Mouse (Mus musculus): Measurements from ENCODE around the gene Akap13.

Gene Akap13

GRCm38 (mm10) chr7:75559915-75560314, 104.6 kb downstream of the Akap13 start:
- DNase-seq (ENCODE audit: low spot score), result no peak

- DNase-seq (ENCODE audit: low spot score), result no peak
These were observed 105.2 kb downstream of the Akap13 start for GRCm38 (mm10) chr7:75560566-75560965.

GRCm38 (mm10) chr7:75561134-75561533, 105.8 kb downstream of the Akap13 start:
- no peak for DNase-seq (ENCODE audit: low spot score)

- no peak for DNase-seq (ENCODE audit: low spot score)
These were observed 112.9 kb downstream of the Akap13 start for GRCm38 (mm10) chr7:75568276-75568675.

GRCm38 (mm10) chr7:75568883-75569282, 113.5 kb downstream of the Akap13 start:
- DNase-seq (ENCODE audit: low spot score), result no peak

- DNase-seq (ENCODE audit: low spot score), result no peak
These were observed 114.9 kb downstream of the Akap13 start for GRCm38 (mm10) chr7:75570218-75570617.

GRCm38 (mm10) chr7:75571078-75571477, 115.7 kb downstream of the Akap13 start:
- DNase-seq (ENCODE audit: low spot score), result no peak

GRCm38 (mm10) chr7:75572127-75572526, 116.8 kb downstream of the Akap13 start:
- DNase-seq (ENCODE audit: low spot score), result no peak

- no peak for DNase-seq (ENCODE audit: low spot score)
These were observed 119.9 kb downstream of the Akap13 start for GRCm38 (mm10) chr7:75575120-75575649.

- DNase-seq (ENCODE audit: low spot score), result no peak
These were observed 120.7 kb downstream of the Akap13 start for GRCm38 (mm10) chr7:75575800-75576585.

GRCm38 (mm10) chr7:75576851-75577250, 121.5 kb downstream of the Akap13 start:
- DNase-seq (ENCODE audit: low spot score), result no peak

- no peak for DNase-seq (ENCODE audit: low spot score)
These were observed 122.0 kb downstream of the Akap13 start for GRCm38 (mm10) chr7:75577353-75577752.

GRCm38 (mm10) chr7:75578647-75579046, 123.3 kb downstream of the Akap13 start:
- DNase-seq (ENCODE audit: low spot score), result no peak

- no peak for DNase-seq (ENCODE audit: low spot score)
These were observed 126.8 kb downstream of the Akap13 start for GRCm38 (mm10) chr7:75582091-75582490.

- DNase-seq (ENCODE audit: low spot score), result no peak
These were observed 128.8 kb downstream of the Akap13 start for GRCm38 (mm10) chr7:75584100-75584499.

GRCm38 (mm10) chr7:75585409-75585808, 130.1 kb downstream of the Akap13 start:
- no peak for DNase-seq (ENCODE audit: low spot score)

GRCm38 (mm10) chr7:75586113-75586512, 130.8 kb downstream of the Akap13 start:
- DNase-seq (ENCODE audit: low spot score), result no peak

GRCm38 (mm10) chr7:75587727-75588126, 132.4 kb downstream of the Akap13 start:
- DNase-seq (ENCODE audit: low spot score), result no peak

- DNase-seq (ENCODE audit: low spot score), result no peak
These were observed 134.1 kb downstream of the Akap13 start for GRCm38 (mm10) chr7:75589304-75589973.

GRCm38 (mm10) chr7:75591961-75592360, 136.6 kb downstream of the Akap13 start:
- no peak for DNase-seq (ENCODE audit: low spot score)

GRCm38 (mm10) chr7:75594801-75595200, 139.5 kb downstream of the Akap13 start:
- DNase-seq (ENCODE audit: low spot score), result no peak

GRCm38 (mm10) chr7:75595268-75595667, 139.9 kb downstream of the Akap13 start:
- no peak for DNase-seq (ENCODE audit: low spot score)

GRCm38 (mm10) chr7:75596058-75596748, 140.9 kb downstream of the Akap13 start:
- DNase-seq (ENCODE audit: low spot score), result no peak
